Mouse (Mus musculus) small intestine, adult 2 months (tissue): Measurements from ENCODE around the gene Gmfb.

Source experiments
- CTCF ChIP-seq: fragments of 200-500 bp; IDR thresholded peaks from 2 replicates; pipeline ENCODE4 v1.5.1; 2012; ENCODE audit warnings: low read depth, mild to moderate bottlenecking, control low read depth, inconsistent platforms, low read length, moderate library complexity, mixed read lengths; ENCODE audit not compliant: insufficient replicate concordance, insufficient read length; ENCODE audit errors: extremely low read depth
- POLR2A ChIP-seq: fragments of 200-500 bp; IDR thresholded peaks from 2 replicates; pipeline ENCODE4 v1.6.1; 2012; ENCODE audit warnings: low read depth, mild to moderate bottlenecking, control low read depth, inconsistent platforms, low read length, moderate library complexity

- TF ChIP-seq POLR2A (no peak), CTCF (no peak)
These were observed 52.0 kb downstream of the Gmfb start for GRCm38 (mm10) chr14:46770036-46770435.
